Mouse (Mus musculus) G1E (cell line): ENCODE data around the gene Caprin2.

Experiments used
- CTCF ChIP-seq: IDR thresholded peaks from 2 replicates; pipeline ENCODE4 v1.5.1; 2012; ENCODE audit warnings: low read depth, low read length, inconsistent platforms, mixed read lengths
- TAL1 ChIP-seq: conservative IDR thresholded peaks from 2 replicates; pipeline ENCODE4 v1.6.1; 2012; ENCODE audit warnings: low read depth, low read length, inconsistent platforms, mixed read lengths

- no peak for TF ChIP-seq TAL1
- TF ChIP-seq CTCF = no peak
Measured at GRCm38 (mm10) chr6:148818624-148819343, 77.3 kb downstream of the Caprin2 start.
